Mouse (Mus musculus): Measurements from ENCODE around the gene Mepce. TPM values are rescaled to one million over a fixed set of nuclear protein-coding genes. Genes with fewer than 3 reads are reported as not detected.
"Not testable (repeated sequence)": the region's sequence is repeated elsewhere in the genome, so short reads cannot be mapped to it uniquely, and the experiment has no call there.

The Mepce gene
- polyA plus RNA-seq (2015; fragmentation: Nextera tagmentation; extraction: Ambion mirVana), result 6.2 and 8.5 TPM in 2 replicates

DNA sequence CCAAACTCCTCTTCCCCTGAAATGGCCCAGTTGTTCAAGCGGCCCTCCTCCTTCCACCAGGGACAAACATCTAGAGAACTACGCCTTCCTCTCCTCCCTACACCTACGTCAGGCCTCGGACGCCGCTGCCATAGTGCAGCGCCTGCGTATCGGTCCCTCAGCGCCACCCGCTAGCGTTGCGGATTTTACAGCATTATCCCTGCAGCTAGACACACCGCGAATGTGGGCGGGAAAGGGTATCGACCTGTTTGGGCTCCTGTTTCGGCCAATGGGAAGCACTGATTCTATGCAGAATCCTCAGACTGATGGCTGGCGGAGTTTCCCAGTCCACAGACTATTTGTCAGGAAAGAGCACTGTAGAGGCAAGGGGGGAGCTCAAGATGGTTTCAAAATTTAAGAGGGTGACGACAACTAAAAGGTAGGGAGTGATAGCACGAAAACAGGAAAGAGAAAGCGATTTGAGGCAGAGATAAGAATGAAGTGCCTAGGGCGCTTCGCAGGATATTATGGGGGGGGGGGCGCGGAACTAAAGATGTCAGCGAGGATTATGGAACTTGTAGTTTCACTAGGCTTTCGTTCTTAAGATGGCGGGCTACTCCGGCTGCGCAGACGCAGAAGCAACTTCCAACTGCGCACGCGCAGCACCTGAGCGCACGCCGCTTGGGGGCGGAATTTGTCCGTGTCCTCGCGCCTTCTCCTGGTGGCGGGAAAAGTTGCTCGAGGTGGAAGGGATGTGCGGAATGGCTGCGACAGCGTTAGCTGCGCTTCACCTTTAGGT is at the start of gene Mepce, which contains the start of gene Zcwpw1:
Gene Mepce, minus strand, starts transcription at position 505 of the 778 bp plus-strand sequence.
Gene Zcwpw1, plus strand, starts transcription at position 648 of the 778 bp plus-strand sequence.
- peak within 1 kb of the TSS; percentile 98 for H3K9ac ChIP-seq
- peak within 1 kb of the TSS; percentile 97 for H3K4me2 ChIP-seq
- WGBS, result under 1% methylated on average over 48 of the region's 48 CpGs
- peak; percentile 20; the same call in 1 of the 2 replicates for ATAC-seq (ENCODE audit: extremely low read depth, insufficient number of reproducible peaks, low FRiP score, low TSS enrichment)
- peak within 1 kb of the TSS; percentile 90 for H3K4me3 ChIP-seq
- H3K36me3 ChIP-seq, result peaks cover 27% of the 10 kb centered on the region
- no peaks in the 10 kb centered on the region for H3K9me3 ChIP-seq
- H3K27me3 ChIP-seq (replicated peaks), result no peaks in the 10 kb centered on the region
- peak within 1 kb of the TSS; percentile 98 for H3K27ac ChIP-seq (replicated peaks)
- H3K4me1 ChIP-seq, result peaks cover 36% of the 10 kb centered on the region

DNA sequence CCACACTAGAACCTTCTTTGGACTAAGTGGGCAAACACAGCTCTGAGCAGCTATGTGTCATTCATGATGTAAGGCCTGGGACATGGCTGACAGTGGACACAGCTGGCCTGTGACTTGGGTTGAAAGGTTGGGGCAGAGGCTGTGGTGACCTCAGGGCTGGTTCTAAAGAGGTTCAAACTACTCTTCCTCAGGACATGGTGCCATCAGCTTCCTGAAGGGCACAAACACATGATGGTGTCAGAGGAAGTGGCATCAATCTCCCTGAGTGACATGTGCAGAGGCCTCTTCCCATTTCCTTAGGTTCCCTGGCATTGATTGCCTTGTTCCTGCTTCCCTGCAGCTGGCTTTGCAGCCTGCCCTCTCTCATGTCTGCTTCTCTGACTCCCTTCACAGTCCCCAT is 49.7 kb upstream of the Mepce start:
- H3K4me2 ChIP-seq; H3K27me3 ChIP-seq (replicated peaks); ATAC-seq (ENCODE audit: extremely low read depth, insufficient number of reproducible peaks, low FRiP score, low TSS enrichment); H3K4me3 ChIP-seq; H3K9ac ChIP-seq; H3K9me3 ChIP-seq; H3K27ac ChIP-seq (replicated peaks); H3K36me3 ChIP-seq; H3K4me1 ChIP-seq: not testable (repeated sequence)

DNA sequence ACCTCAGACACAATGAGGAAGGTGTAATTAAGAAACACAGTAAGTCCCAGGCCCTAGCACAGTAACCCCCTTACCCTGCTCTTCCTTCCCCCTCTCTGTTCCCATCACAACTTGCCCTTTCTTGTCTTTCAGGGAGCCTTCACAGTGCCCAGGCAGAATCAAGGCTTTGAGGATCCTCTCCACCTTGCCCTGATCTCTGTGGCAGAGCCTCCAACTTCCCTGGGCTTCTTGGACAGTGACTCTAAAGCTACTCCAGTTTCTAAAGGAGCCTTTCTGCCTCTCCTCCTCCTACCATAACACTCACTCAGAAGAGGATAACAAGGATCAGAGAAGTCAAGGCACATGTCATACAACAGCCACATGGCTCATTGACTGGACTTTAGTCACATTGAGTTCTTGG is 49.2 kb upstream of the Mepce start:
- ATAC-seq (ENCODE audit: extremely low read depth, insufficient number of reproducible peaks, low FRiP score, low TSS enrichment), result no peak
- Histone ChIP-seq H3K4me2 (no peak overlapping the region), H3K9ac (no peak overlapping the region), H3K4me1 (no peaks in the 10 kb centered on the region), H3K9me3 (no peaks in the 10 kb centered on the region), H3K36me3 (no peaks in the 10 kb centered on the region), H3K27me3 (replicated peaks) (no peaks in the 10 kb centered on the region), H3K27ac (replicated peaks) (no peak overlapping the region), H3K4me3 (no peak overlapping the region)

DNA sequence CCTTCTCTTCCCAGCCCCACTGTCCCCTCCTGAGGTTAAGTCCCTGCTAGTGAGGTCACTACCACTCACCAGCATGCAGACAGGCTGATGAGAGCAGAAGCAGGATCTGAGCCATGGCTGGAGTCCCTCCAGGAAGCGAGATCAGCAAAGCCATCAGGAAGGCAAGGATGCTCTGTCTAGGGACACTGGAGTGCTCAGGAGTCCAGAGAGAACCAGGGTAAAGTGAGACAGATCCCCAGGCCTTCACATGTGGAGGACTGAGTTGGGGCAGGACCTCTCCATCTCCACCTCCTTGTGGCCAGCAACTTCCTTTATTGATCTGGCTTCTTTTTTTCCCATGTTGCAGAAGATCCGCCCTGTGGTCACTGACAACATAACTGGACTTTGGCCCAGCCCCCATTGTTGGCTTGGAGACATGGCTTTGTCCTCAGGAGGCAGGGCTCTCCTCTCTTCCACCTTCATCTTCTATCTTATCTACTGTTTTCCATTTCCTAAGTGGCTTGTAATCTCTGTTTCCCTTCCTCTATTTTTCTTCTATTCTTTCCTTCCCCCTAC is 48.6 kb upstream of the Mepce start, which contains the start of gene Pilra:
Gene Pilra, minus strand, starts transcription at position 316 of the 555 bp plus-strand sequence.
- not testable (repeated sequence) for H3K27ac ChIP-seq (replicated peaks); H3K4me1 ChIP-seq; H3K4me3 ChIP-seq; H3K9me3 ChIP-seq; H3K36me3 ChIP-seq; H3K27me3 ChIP-seq (replicated peaks); H3K4me2 ChIP-seq; H3K9ac ChIP-seq; ATAC-seq (ENCODE audit: extremely low read depth, insufficient number of reproducible peaks, low FRiP score, low TSS enrichment)
- 33% methylated on average over 2 of the region's 2 CpGs for WGBS

DNA sequence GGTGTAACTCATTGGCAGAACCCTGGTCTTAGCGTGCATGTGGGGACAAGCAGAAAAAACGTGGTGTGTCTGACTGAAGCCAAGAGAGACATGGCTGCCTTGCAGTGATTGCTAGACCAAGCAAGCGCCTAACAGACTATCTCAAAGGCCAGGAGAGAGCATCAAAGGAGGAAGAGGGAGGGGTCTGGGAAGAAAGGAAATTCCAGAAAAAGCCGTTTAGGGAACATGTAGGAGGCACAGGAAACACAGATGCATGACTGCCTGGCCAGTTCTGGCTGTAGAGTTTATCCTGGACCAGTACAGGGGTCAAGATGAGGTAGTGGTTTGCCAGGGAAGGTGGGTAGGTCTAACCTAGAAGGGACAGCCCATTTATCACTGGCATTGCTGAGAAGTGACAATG is 46.0 kb upstream of the Mepce start:
- H3K9me3 ChIP-seq, result no peaks in the 10 kb centered on the region
- no peak overlapping the region for H3K9ac ChIP-seq
- no peaks in the 10 kb centered on the region for H3K4me1 ChIP-seq
- 42% methylated on average over 4 of the region's 4 CpGs for WGBS
- no peaks in the 10 kb centered on the region for H3K36me3 ChIP-seq
- H3K27me3 ChIP-seq (replicated peaks), result no peaks in the 10 kb centered on the region
- ATAC-seq (ENCODE audit: extremely low read depth, insufficient number of reproducible peaks, low FRiP score, low TSS enrichment), result no peak
- no peak overlapping the region for H3K4me2 ChIP-seq
- H3K27ac ChIP-seq (replicated peaks), result 0 out of 2 replicates have a peak overlapping the region, but pooled peaks have one; percentile 6
- H3K4me3 ChIP-seq, result no peak overlapping the region

DNA sequence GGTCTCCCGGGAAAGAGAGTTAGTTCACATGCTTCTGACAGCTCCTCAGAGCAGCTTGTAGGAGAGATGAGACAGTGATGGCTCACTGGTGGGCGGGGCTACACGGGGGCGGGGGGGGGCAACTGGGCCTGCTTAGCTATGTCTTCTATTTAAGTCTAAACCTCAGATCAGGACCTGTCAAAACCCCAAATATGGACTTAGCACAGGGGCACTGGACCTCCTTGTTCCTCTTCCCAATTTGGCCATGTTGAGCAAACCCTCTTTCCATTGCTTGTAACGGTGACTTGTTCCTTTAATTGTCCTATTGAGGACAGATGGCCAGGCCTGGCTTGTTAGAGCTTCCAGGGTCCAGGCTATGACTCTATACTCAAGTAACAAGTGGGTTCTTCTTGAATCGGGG is 44.1 kb upstream of the Mepce start:
- Histone ChIP-seq H3K4me3 (no peak overlapping the region), H3K36me3 (no peaks in the 10 kb centered on the region), H3K27me3 (replicated peaks) (no peaks in the 10 kb centered on the region), H3K9ac (no peak overlapping the region), H3K27ac (replicated peaks) (no peak overlapping the region), H3K9me3 (no peaks in the 10 kb centered on the region), H3K4me2 (no peak overlapping the region), H3K4me1 (no peaks in the 10 kb centered on the region)
- no peak for ATAC-seq (ENCODE audit: extremely low read depth, insufficient number of reproducible peaks, low FRiP score, low TSS enrichment)
- 58% methylated on average over 6 of the region's 6 CpGs for WGBS

DNA sequence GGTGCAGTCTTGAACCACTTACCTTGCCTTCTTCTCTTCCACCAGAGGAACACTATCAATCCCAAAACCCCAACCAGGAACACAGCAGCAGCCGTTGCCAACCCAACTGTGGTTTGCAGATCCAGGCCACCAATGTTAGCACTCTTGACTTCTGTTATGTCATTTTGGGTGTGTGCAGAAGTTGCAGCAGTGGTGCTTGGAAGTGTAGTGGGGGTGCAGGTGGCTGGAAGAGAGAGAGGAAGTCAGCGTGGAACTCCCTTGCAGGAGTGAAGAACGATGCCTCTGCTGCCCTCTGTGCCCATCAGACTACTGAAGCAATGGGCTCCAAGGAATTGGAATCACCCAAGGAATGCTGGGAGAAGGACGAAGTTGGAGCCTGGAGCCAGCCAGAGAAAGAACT is 43.7 kb upstream of the Mepce start:
- Histone ChIP-seq H3K4me2 (no peak overlapping the region), H3K4me1 (no peaks in the 10 kb centered on the region), H3K27me3 (replicated peaks) (no peaks in the 10 kb centered on the region), H3K4me3 (no peak overlapping the region), H3K36me3 (no peaks in the 10 kb centered on the region), H3K9ac (no peak overlapping the region), H3K27ac (replicated peaks) (no peak overlapping the region), H3K9me3 (no peaks in the 10 kb centered on the region)
- WGBS, result 77% methylated on average over 4 of the region's 4 CpGs
- no peak for ATAC-seq (ENCODE audit: extremely low read depth, insufficient number of reproducible peaks, low FRiP score, low TSS enrichment)

DNA sequence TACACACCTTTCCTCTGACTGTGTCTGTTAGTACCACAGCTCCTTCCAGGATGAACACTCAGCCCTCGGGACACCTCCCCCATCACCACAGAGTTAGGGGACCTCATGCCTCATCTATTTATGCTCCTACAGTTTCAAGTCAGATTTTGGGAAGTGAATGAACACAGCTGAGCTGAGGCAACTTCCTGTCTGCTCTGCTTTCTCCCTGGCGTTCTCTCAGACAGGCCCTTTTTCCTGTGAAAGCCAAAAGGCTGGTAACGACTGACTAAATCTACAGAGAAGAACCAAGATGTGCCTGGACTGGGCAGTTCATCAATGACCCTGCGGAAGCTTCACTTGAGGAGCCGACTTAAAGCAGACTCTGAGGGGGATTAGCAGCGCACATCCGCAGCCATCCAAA is 42.8 kb upstream of the Mepce start:
- no peaks in the 10 kb centered on the region for H3K4me1 ChIP-seq
- ATAC-seq (ENCODE audit: extremely low read depth, insufficient number of reproducible peaks, low FRiP score, low TSS enrichment), result no peak
- no peaks in the 10 kb centered on the region for H3K9me3 ChIP-seq
- no peaks in the 10 kb centered on the region for H3K27me3 ChIP-seq (replicated peaks)
- H3K9ac ChIP-seq, result no peak overlapping the region
- H3K36me3 ChIP-seq, result no peaks in the 10 kb centered on the region
- H3K4me3 ChIP-seq, result no peak overlapping the region
- 70% methylated on average over 7 of the region's 7 CpGs for WGBS
- no peak overlapping the region for H3K27ac ChIP-seq (replicated peaks)
- H3K4me2 ChIP-seq, result no peak overlapping the region

DNA sequence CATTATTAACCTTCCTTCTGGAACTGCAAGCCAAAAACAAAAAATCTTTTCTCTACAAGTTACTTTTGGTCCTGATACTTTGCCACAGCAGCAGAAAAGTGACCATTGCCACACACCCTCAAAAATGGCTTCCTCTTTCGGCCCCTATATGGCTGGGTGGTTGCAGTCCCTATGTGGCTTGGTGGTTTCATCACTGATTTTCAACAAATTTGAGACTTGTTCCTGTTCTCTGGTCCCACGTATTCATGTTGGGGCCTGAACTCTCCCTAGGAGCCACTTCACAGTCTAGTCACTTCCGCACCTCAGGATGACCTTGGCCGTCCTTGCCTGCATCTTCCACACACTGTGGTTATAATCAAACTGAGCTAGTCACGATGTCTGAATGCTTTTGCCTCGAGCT is 41.2 kb upstream of the Mepce start:
- Histone ChIP-seq H3K4me3 (no peak overlapping the region), H3K36me3 (no peaks in the 10 kb centered on the region), H3K4me2 (no peak overlapping the region), H3K27me3 (replicated peaks) (no peaks in the 10 kb centered on the region), H3K27ac (replicated peaks) (no peak overlapping the region), H3K4me1 (no peaks in the 10 kb centered on the region), H3K9me3 (no peaks in the 10 kb centered on the region), H3K9ac (no peak overlapping the region)
- ATAC-seq (ENCODE audit: extremely low read depth, insufficient number of reproducible peaks, low FRiP score, low TSS enrichment), result no peak
- 66% methylated on average over 6 of the region's 6 CpGs for WGBS

DNA sequence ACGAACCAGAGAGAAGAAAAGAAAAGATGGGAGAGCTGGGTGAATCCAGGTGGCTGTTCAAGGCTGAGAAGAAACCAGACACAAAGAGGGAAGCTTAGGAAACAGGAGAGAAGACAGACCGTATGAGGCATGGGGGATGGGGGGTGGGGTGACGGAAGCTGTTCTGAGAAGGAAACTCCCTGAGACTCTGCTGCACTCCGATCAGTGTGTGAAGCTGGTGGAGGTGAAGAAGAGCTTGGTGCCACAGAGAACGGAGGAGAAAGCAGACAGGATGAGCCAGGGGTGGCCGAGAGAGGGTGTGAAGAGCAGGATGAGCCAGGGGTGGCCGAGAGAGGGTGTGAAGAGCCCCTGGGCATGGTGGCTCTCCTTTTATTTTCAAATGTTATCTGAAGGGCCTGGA is 39.0 kb upstream of the Mepce start:
- Histone ChIP-seq H3K27me3 (replicated peaks) (no peaks in the 10 kb centered on the region), H3K9me3 (no peaks in the 10 kb centered on the region), H3K27ac (replicated peaks) (no peak overlapping the region), H3K9ac (no peak overlapping the region), H3K4me2 (no peak overlapping the region), H3K36me3 (no peaks in the 10 kb centered on the region), H3K4me1 (no peaks in the 10 kb centered on the region), H3K4me3 (no peak overlapping the region)
- 28% methylated on average over 7 of the region's 7 CpGs for WGBS
- ATAC-seq (ENCODE audit: extremely low read depth, insufficient number of reproducible peaks, low FRiP score, low TSS enrichment), result no peak

DNA sequence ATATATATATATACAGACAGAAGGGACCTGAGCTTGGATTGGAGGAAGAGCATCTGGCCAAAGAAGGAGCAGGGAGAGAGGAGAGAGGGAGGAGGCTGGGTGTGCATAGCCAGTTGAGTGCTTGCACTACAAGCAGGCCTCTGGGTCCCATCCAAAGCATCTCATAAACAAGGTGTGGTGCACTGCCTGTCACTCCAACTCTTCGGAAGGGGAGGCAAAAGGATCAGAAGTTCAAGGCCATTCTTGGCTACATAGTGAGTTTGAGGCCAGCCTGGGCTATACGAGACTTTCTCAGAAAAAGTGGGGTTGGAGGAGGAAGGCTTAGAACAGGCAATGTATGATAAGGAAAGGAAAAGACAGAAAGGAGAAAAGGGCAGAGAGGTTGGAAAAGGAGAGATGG is 38.5 kb upstream of the Mepce start:
- H3K36me3 ChIP-seq, result no peaks in the 10 kb centered on the region
- no peak overlapping the region for H3K9ac ChIP-seq
- no peak overlapping the region for H3K4me3 ChIP-seq
- no peak overlapping the region for H3K27ac ChIP-seq (replicated peaks)
- no peak for ATAC-seq (ENCODE audit: extremely low read depth, insufficient number of reproducible peaks, low FRiP score, low TSS enrichment)
- 60% methylated on average over 2 of the region's 2 CpGs for WGBS
- H3K4me2 ChIP-seq, result no peak overlapping the region
- no peaks in the 10 kb centered on the region for H3K27me3 ChIP-seq (replicated peaks)
- H3K4me1 ChIP-seq, result no peaks in the 10 kb centered on the region
- no peaks in the 10 kb centered on the region for H3K9me3 ChIP-seq

DNA sequence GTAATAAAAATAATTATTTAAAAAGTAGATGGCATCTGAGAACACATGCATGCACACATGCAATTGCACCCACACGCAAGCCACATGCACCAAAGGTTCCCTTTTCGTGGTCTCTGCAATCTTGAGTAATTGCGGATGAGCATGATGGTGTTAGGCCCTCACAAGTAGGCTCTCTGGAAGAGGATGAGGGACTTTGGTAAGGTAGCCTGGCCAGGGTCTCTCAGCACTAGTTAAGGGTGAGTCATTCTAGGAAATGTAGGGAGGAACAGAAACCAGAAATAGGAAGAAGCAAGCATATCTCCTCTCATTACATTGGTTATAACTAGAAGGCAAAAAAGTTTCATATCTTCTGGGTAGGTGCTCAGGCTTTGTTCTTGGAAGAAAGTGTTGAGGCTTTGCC is 37.6 kb upstream of the Mepce start:
- Histone ChIP-seq H3K4me2 (no peak overlapping the region), H3K4me1 (no peaks in the 10 kb centered on the region), H3K27ac (replicated peaks) (no peak overlapping the region), H3K9ac (no peak overlapping the region), H3K27me3 (replicated peaks) (no peaks in the 10 kb centered on the region), H3K4me3 (no peak overlapping the region), H3K9me3 (no peaks in the 10 kb centered on the region), H3K36me3 (no peaks in the 10 kb centered on the region)
- no peak for ATAC-seq (ENCODE audit: extremely low read depth, insufficient number of reproducible peaks, low FRiP score, low TSS enrichment)
- 83% methylated on average over 3 of the region's 3 CpGs for WGBS
